ENCODE assay signal across 8 mouse cellular contexts in genomic region chr7:3301628-3302555, GRCm38 (mm10). TPM values are rescaled to one million over a fixed set of nuclear protein-coding genes. Genes with fewer than 3 reads are reported as not detected.
A peak's percentile ranks its signal among the peaks of the same experiment; 100 is the strongest.
DNase-seq lines count a peak whose midpoint lies in the region; ATAC-seq and TF ChIP-seq lines count a peak whose summit lies in the region.

No protein-coding gene starts in this region.

- H3K4me3 ChIP-seq in lung, adult 2 months (replicated peaks; ENCODE audit: extremely low read depth, low read depth, low read length): peak overlapping the region; percentile 17
- H3K4me3 ChIP-seq in heart, adult 2 months: peak overlapping the region; percentile 52
- H3K4me3 ChIP-seq in kidney, embryonic 16.5 days (ENCODE audit: low read length): peak overlapping the region; percentile 35
- H3K4me3 ChIP-seq in midbrain, embryonic 10.5 days: peak overlapping the region; percentile 61

- peaks cover 3% of the 10 kb centered on the region; the same call in 1 of the 2 replicates for H3K27me3 ChIP-seq in heart, adult 2 months (ENCODE audit: control insufficient read depth, insufficient read depth, low read length)
- H3K27me3 ChIP-seq in kidney, embryonic 16.5 days (ENCODE audit: insufficient read depth, low read length): peaks cover 46% of the 10 kb centered on the region
- H3K27me3 ChIP-seq in midbrain, embryonic 10.5 days (ENCODE audit: low read depth, poor library complexity, severe bottlenecking): peaks cover 69% of the 10 kb centered on the region

- TF ChIP-seq EP300 in heart, adult 2 months (IDR thresholded peaks at IDR 0.05; ENCODE audit: insufficient read depth, low read depth, low read length): no peak

- ATAC-seq in kidney, embryonic 16.5 days (ENCODE audit: low FRiP score, low TSS enrichment): peak; percentile 64
- ATAC-seq in activated CD4-positive, CD25-positive, alpha-beta regulatory T cell, adult 4 months: no peak

- intact Hi-C loops in heart, adult 2 months (cut with DNase I): loop anchor here (2.0 to 5.0 kb wide), 2 partner anchors 29 to 40 kb away; no protein-coding TSS in a partner anchor

- H3K9me3 ChIP-seq in kidney, embryonic 16.5 days (ENCODE audit: low read length): no peaks in the 10 kb centered on the region
- no peaks in the 10 kb centered on the region; the same call in 1 of the 2 replicates for H3K9me3 ChIP-seq in midbrain, embryonic 10.5 days (replicated peaks)

- H3K79me2 ChIP-seq in heart, adult 2 months (replicated peaks; ENCODE audit: control insufficient read depth, insufficient read depth, low read length): peaks cover 3% of the 10 kb centered on the region

- 4% methylated on average over 33 of the region's 33 CpGs for WGBS in lung, adult 2 months
- 2% methylated on average over 33 of the region's 33 CpGs for WGBS in heart, adult 2 months
- 5% methylated on average over 33 of the region's 33 CpGs for WGBS in kidney, embryonic 16.5 days
- 8% methylated on average over 33 of the region's 33 CpGs for WGBS in midbrain, embryonic 10.5 days

- peak overlapping the region; percentile 61 for H3K4me2 ChIP-seq in kidney, embryonic 16.5 days (replicated peaks; ENCODE audit: low read depth, low read length)

- H3K9ac ChIP-seq in heart, adult 2 months (ENCODE audit: low read depth, low read length): peak overlapping the region; percentile 76
- H3K9ac ChIP-seq in kidney, embryonic 16.5 days (replicated peaks; ENCODE audit: low read length): peak overlapping the region; percentile 33

- H3K27ac ChIP-seq in heart, adult 2 months: peak overlapping the region; percentile 71
- no peak overlapping the region for H3K27ac ChIP-seq in kidney, embryonic 16.5 days (ENCODE audit: low read length)
- H3K27ac ChIP-seq in midbrain, embryonic 10.5 days (replicated peaks): peak overlapping the region; percentile 42; the same call in 1 of the 2 replicates

- no peak for TF ChIP-seq CTCF in lung, adult 2 months (IDR thresholded peaks at IDR 0.05; ENCODE audit: insufficient read depth, low read length)
- no peak for TF ChIP-seq CTCF in heart, adult 2 months (IDR thresholded peaks at IDR 0.05)

- peak; percentile 16; the same call in 1 of the 2 replicates for TF ChIP-seq POLR2A in lung, adult 2 months (IDR thresholded peaks at IDR 0.05; ENCODE audit: borderline replicate concordance, extremely low read depth, low read depth, low read length)
- TF ChIP-seq POLR2A in heart, adult 2 months (IDR thresholded peaks at IDR 0.05; ENCODE audit: insufficient read depth, low read depth, low read length): peak; percentile 67

- peaks cover 31% of the 10 kb centered on the region for H3K36me3 ChIP-seq in heart, adult 2 months (ENCODE audit: control insufficient read depth, insufficient read depth, low read length)
- peaks cover 20% of the 10 kb centered on the region for H3K36me3 ChIP-seq in kidney, embryonic 16.5 days (ENCODE audit: insufficient read depth, low read length)
- peaks cover 16% of the 10 kb centered on the region for H3K36me3 ChIP-seq in midbrain, embryonic 10.5 days

- DNase-seq in lung, adult 2 months: peak; percentile 49
- DNase-seq in lung, adult 18-20 months: no peak
- DNase-seq in cerebellum, postnatal 14 days: peak; percentile 37 to 42
- DNase-seq in heart, adult 2 months: peak; percentile 66 to 70
- DNase-seq in midbrain, embryonic 10.5 days (ENCODE audit: low spot score): peak; percentile 45
- no peak for DNase-seq in layer of hippocampus, postnatal 25 days (ENCODE audit: extremely low spot score in 1 of 2, low spot score in 1 of 2)

- peaks cover 29% of the 10 kb centered on the region for H3K4me1 ChIP-seq in lung, adult 2 months (ENCODE audit: control insufficient read depth, insufficient read depth, low read length)
- peaks cover 20% of the 10 kb centered on the region for H3K4me1 ChIP-seq in heart, adult 2 months (ENCODE audit: control insufficient read depth, insufficient read depth, low read length)
- H3K4me1 ChIP-seq in kidney, embryonic 16.5 days (ENCODE audit: insufficient read depth, low read length): peaks cover 27% of the 10 kb centered on the region
- peaks cover 43% of the 10 kb centered on the region for H3K4me1 ChIP-seq in midbrain, embryonic 10.5 days

RNA-seq across cellular contexts. Expression of gene Prkcg, which starts 12.9 kb away (rescaled TPM):
- polyA plus RNA-seq in lung, adult 2 months (2012; rRNA removed): 5.6 and 5.9 TPM in 2 replicates
- total RNA-seq in heart, adult 2 months (2021): 1 to 10 TPM in 1 of 2 experiments, under 1 TPM in 1; 0.89 to 3.0 TPM
- 4.5 and 4.7 TPM in 2 replicates for polyA plus RNA-seq in heart, adult 2 months (2012; rRNA removed)
- 0.14 and 0.23 TPM in 2 replicates for polyA plus RNA-seq in kidney, embryonic 16.5 days (2015; fragmentation: Nextera tagmentation; extraction: Ambion mirVana)
- 0.71 and 1.2 TPM in 2 replicates for polyA plus RNA-seq in midbrain, embryonic 10.5 days (2016; fragmentation: Nextera tagmentation; extraction: Ambion mirVana)
- not detected for polyA plus RNA-seq in activated CD4-positive, CD25-positive, alpha-beta regulatory T cell, adult 4 months (2017; shearing (Covaris generic))
- 100 to 1,000 TPM; 540 to 555 TPM for total RNA-seq in layer of hippocampus, postnatal 25 days (2021)

RNA-seq across cellular contexts. Expression of gene Myadm, which starts 13.0 kb away (rescaled TPM):
- 429 and 524 TPM in 2 replicates for polyA plus RNA-seq in lung, adult 2 months (2012; rRNA removed)
- total RNA-seq in heart, adult 2 months (2021): 100 to 1,000 TPM; 131 to 139 TPM
- polyA plus RNA-seq in heart, adult 2 months (2012; rRNA removed): 397 and 685 TPM in 2 replicates
- 95.0 and 108 TPM in 2 replicates for polyA plus RNA-seq in kidney, embryonic 16.5 days (2015; fragmentation: Nextera tagmentation; extraction: Ambion mirVana)
- 29.6 and 35.1 TPM in 2 replicates for polyA plus RNA-seq in midbrain, embryonic 10.5 days (2016; fragmentation: Nextera tagmentation; extraction: Ambion mirVana)
- 10 to 100 TPM in 1 of 2 experiments, 1 to 10 TPM in 1; 4.1 to 10.4 TPM for polyA plus RNA-seq in activated CD4-positive, CD25-positive, alpha-beta regulatory T cell, adult 4 months (2017; shearing (Covaris generic))
- total RNA-seq in layer of hippocampus, postnatal 25 days (2021): 10 to 100 TPM; 73.5 to 82.2 TPM

RNA-seq across cellular contexts. Expression of gene Cacng7, which starts 30.9 kb away (rescaled TPM):
- polyA plus RNA-seq in lung, adult 2 months (2012; rRNA removed): 3.3 and 7.4 TPM in 2 replicates
- total RNA-seq in heart, adult 2 months (2021): 1 to 10 TPM; 4.3 to 5.4 TPM
- polyA plus RNA-seq in heart, adult 2 months (2012; rRNA removed): 6.7 and 7.7 TPM in 2 replicates
- 0.81 and 0.92 TPM in 2 replicates for polyA plus RNA-seq in kidney, embryonic 16.5 days (2015; fragmentation: Nextera tagmentation; extraction: Ambion mirVana)
- polyA plus RNA-seq in midbrain, embryonic 10.5 days (2016; fragmentation: Nextera tagmentation; extraction: Ambion mirVana): 1.7 and 2.7 TPM in 2 replicates
- not detected for polyA plus RNA-seq in activated CD4-positive, CD25-positive, alpha-beta regulatory T cell, adult 4 months (2017; shearing (Covaris generic))
- 100 to 1,000 TPM; 140 TPM for total RNA-seq in layer of hippocampus, postnatal 25 days (2021)

RNA-seq across cellular contexts. Expression of gene Nlrp12, which starts 52.4 kb away (rescaled TPM):
- polyA plus RNA-seq in lung, adult 2 months (2012; rRNA removed): 0.25 and 0.50 TPM in 2 replicates
- total RNA-seq in heart, adult 2 months (2021): under 1 TPM in 1 of 2 experiments, not detected in 1; 0.13 TPM
- polyA plus RNA-seq in heart, adult 2 months (2012; rRNA removed): 0.14 TPM in 1 of 2 replicates, not detected in the other
- not detected in 2 replicates for polyA plus RNA-seq in kidney, embryonic 16.5 days (2015; fragmentation: Nextera tagmentation; extraction: Ambion mirVana)
- not detected in 2 replicates for polyA plus RNA-seq in midbrain, embryonic 10.5 days (2016; fragmentation: Nextera tagmentation; extraction: Ambion mirVana)
- polyA plus RNA-seq in activated CD4-positive, CD25-positive, alpha-beta regulatory T cell, adult 4 months (2017; shearing (Covaris generic)): under 1 TPM in 1 of 2 experiments, not detected in 1; 0.12 TPM
- total RNA-seq in layer of hippocampus, postnatal 25 days (2021): under 1 TPM in 1 of 2 experiments, not detected in 1; 0.05 TPM

Comparison
In these comparisons a context has a peak if more than half of its experiments do, and no peak if none do; other contexts are left out.
1. DNase-seq: peak in lung, adult 2 months (single experiment), cerebellum, postnatal 14 days (2 of 2), heart, adult 2 months (2 of 2) and midbrain, embryonic 10.5 days (single experiment); none in lung, adult 18-20 months (0 of 2) and layer of hippocampus, postnatal 25 days (0 of 2).
2. Peak in every context shown above with its lines, with median percentiles within 50 percentile points of each other: H3K4me3 ChIP-seq.